Mouse (Mus musculus) midbrain, embryonic 10.5 days (tissue): ENCODE results near the gene Zic4. TPM values are rescaled to one million over a fixed set of nuclear protein-coding genes. Genes with fewer than 3 reads are reported as not detected.

ENCODE experiments used
- DNase-seq: peaks from one replicate; pipeline ENCODE4 v3.0.0-alpha.2; 2017; ENCODE audit warnings: low spot score
- H3K27ac ChIP-seq: fragments of 300-500 bp; sonication (generic); replicated peaks from 2 replicates; pipeline ENCODE4 v1.5.1; 2016; ENCODE audit warnings: mild to moderate bottlenecking
- H3K27me3 ChIP-seq: fragments of 300-500 bp; sonication (generic); 2 replicates; pipeline ENCODE4 v1.6.1; 2016; ENCODE audit warnings: low read depth, mild to moderate bottlenecking; ENCODE audit not compliant: poor library complexity, severe bottlenecking
- H3K36me3 ChIP-seq: fragments of 300-500 bp; sonication (generic); 2 replicates; pipeline ENCODE4 v1.6.1; 2016; ENCODE audit warnings: mild to moderate bottlenecking, moderate library complexity
- H3K4me1 ChIP-seq: fragments of 300-500 bp; sonication (generic); 2 replicates; pipeline ENCODE4 v1.6.1; 2016
- H3K4me3 ChIP-seq: fragments of 300-500 bp; sonication (generic); 2 replicates; pipeline ENCODE4 v1.5.1; 2016; ENCODE audit warnings: mild to moderate bottlenecking, moderate library complexity
- H3K9me3 ChIP-seq: fragments of 300-500 bp; sonication (generic); replicated peaks from 2 replicates; pipeline ENCODE4 v1.6.1; 2016; ENCODE audit warnings: mild to moderate bottlenecking
- WGBS: fragments of 180-500 bp; shearing (Covaris S2); methylation state at CpG from one replicate; pipeline ENCODE4 v1.1.7; 2016; 5-methylcytosine and 5-hydroxymethylcytosine counted together
- polyA plus RNA-seq: library from polyadenylated mRNA; unstranded; fragments of >200 nt; fragmentation: Nextera tagmentation; extraction: Ambion mirVana; gene quantifications from 2 replicates; pipeline ENCODE4 v1.2.1, GENCODE M21; 2016

Zic4 gene
- polyA plus RNA-seq, 1 experiment from 2014 or later = 25.1 TPM

DNA sequence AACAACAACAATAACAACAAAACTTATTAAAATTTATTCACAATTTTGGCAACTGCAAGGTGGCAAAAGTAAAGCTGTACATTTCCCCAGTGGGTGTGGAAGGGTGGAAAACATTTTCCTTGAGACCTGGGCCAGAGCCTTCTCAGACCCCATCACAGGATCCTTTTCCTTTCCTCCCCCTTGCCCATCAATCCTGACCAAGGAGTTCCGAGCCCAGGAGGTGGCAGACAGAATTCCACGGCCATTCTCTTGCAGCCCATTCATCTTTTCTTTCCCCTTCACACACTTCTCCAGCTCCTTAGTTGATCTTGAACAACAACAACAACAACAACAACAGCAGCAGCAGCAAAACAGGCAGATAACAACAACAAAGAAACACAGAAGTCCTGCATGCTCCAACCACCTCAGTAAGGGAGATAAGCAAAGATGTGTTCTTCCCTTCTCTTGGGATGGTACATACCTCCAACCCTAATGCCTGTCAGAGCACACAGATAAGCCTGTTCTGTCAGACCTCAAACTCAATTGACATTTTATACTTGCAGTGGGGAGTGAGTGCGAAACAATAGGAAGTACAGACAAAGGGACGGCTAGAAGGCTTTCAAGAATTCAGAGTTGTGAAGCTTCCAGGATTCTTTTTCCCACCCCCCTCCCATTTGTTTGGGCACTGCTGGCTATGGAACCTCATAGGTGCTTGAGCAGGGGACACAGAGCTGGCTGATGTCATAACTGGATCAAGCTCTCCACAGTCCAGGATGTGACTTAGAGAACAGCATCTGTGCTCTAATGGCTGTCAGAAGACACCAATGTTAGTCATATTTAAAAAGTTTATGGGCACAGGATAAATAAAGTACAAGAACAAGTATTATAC is 22.7 kb downstream of the Zic4 start:
- H3K36me3 ChIP-seq = no peaks in the 10 kb centered on the region
- peak overlapping the region; percentile 98 for H3K27ac ChIP-seq
- peaks cover 100% of the 10 kb centered on the region for H3K27me3 ChIP-seq
- WGBS = 5% methylated on average over 4 of the region's 4 CpGs
- peak overlapping the region; percentile 75 for H3K4me3 ChIP-seq
- H3K4me1 ChIP-seq = peaks cover 90% of the 10 kb centered on the region
- no peaks in the 10 kb centered on the region for H3K9me3 ChIP-seq
- peak; percentile 42 for DNase-seq

DNA sequence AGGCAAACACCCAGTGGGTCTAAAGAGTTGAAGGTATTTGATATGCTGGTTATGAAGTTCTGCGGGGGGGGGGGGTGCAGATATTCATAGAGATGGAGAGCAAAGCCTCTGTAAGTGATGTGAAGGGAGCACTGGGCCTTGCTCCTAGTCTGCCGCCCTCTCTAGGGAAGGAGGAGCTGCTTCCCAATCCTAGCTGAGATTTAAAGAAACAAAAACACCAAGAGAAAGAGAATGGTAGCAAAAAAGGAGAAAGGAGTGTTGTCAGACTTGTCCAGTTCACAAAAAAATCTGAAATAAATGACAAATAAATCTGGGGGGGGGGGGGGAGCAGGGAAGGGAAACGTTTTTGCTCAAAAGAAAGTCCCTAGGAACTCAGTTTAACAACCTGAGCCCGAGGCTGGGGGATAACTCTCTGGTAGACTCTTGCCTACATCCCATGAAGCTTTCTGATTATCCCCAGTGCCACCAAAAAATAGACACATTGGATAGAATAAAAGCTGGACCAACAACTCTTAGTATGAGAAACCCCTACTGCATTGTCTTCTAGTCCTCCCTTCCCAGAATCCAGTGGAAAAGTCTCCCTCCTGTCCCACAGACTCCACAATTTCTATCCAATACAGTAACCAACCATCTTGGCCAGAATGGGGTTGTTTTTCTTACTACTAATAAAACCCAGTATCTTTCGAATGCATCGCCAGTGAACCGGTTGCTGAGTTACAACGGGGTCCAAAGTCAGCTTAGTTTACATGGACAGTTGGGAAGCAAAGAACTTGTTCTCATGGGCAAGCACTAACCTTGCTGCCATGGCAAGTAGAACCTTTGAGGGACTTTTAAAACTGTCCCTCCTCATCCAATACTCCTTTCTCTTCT is 23.6 kb downstream of the Zic4 start:
- no peaks in the 10 kb centered on the region for H3K9me3 ChIP-seq
- no peaks in the 10 kb centered on the region for H3K36me3 ChIP-seq
- peak overlapping the region; percentile 98 for H3K27ac ChIP-seq
- peaks cover 88% of the 10 kb centered on the region for H3K4me1 ChIP-seq
- H3K27me3 ChIP-seq = peaks cover 100% of the 10 kb centered on the region
- peak; percentile 22 for DNase-seq
- WGBS = 3% methylated on average over 8 of the region's 8 CpGs
- peak overlapping the region; percentile 75; the same call in 1 of the 2 replicates for H3K4me3 ChIP-seq

DNA sequence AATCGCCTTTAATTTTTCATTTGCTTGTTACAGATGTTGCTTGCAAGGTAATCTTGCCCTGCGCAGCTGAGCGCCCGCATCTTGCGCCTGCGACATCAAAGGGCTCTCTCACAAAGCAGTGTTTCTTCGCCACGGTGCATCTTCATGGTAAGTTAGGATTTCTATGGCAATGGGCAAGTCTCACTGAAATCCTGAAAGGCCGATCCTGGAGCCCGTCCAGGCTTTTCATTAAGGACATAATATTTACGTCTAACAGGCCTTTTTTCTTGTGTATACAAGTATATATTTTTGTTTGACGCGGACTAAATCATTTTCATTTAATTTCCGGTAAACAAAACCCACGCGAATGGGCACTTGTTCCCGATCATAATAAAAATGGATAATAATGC is 24.3 kb downstream of the Zic4 start:
- no peaks in the 10 kb centered on the region for H3K9me3 ChIP-seq
- DNase-seq = peak; percentile 72
- peak overlapping the region; percentile 75 for H3K4me3 ChIP-seq
- no peaks in the 10 kb centered on the region for H3K36me3 ChIP-seq
- 2% methylated on average over 17 of the region's 17 CpGs for WGBS
- peaks cover 100% of the 10 kb centered on the region for H3K27me3 ChIP-seq
- H3K4me1 ChIP-seq = peaks cover 83% of the 10 kb centered on the region
- H3K27ac ChIP-seq = peak overlapping the region; percentile 98

DNA sequence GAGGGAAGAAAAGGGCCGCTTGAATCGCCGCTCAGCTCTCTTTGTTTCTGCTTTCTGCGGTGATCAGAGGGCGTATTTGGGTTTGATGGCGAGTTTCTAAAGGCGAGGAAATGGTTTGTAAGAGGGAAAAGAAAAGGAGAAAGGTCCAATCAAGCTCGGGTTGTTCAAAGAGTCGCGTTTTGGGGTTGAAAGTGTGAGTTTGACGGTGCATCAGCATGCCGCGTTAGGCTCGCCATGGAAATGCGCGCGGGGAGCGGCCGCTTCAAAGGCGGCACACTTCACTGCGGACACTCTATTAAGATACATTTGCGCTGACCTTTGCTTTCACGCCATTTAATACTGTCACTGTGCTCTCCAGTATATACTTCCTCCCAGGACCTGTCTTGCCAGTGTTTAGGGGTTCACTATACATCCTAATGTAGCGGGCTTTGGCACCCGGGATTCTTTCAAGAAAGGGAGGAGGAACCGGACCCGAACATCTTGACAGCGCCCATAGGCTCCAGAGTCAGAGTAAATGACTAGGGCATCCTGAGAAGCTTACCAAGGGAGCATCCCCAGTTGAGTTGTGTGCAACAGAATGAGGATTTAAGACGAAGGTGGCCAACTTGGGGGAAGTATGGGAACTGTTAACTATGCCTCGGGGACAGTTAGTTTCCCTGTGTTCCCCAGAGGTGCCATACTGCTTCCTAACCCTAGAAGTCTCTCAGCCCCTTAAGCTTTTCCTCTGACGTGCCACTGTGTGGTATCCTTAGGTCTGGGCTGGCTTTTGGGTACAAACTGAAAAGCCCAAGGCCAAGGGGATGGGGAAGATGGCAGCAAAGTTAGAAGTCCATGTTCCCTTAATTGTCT is 24.9 kb downstream of the Zic4 start:
- peaks cover 82% of the 10 kb centered on the region for H3K4me1 ChIP-seq
- peak; percentile 79 for DNase-seq
- H3K36me3 ChIP-seq = no peaks in the 10 kb centered on the region
- peak overlapping the region; percentile 98 for H3K27ac ChIP-seq
- peak overlapping the region; percentile 75 for H3K4me3 ChIP-seq
- H3K9me3 ChIP-seq = no peaks in the 10 kb centered on the region
- 0% methylated on average over 31 of the region's 31 CpGs for WGBS
- H3K27me3 ChIP-seq = peaks cover 100% of the 10 kb centered on the region

DNA sequence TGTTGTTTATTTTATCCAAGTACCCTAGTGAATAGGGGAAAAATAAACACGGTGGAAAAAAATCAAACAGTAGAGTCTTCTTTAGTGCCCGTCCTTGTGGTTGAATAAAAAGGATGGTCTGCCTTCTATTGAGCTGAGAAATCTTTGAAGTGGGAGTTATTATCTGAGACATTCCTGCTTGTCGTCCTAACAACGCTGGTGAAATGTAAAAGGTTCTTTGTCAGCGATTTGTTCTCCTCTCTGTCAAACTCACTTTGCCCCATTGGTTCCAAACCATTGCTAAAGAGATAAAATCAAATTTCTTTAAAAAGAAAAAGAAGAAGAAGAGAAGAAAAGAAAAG is 25.5 kb downstream of the Zic4 start:
- Histone ChIP-seq H3K4me3 (peak overlapping the region; percentile 75), H3K27me3 (peaks cover 100% of the 10 kb centered on the region), H3K4me1 (peaks cover 76% of the 10 kb centered on the region), H3K36me3 (no peaks in the 10 kb centered on the region), H3K27ac (peak overlapping the region; percentile 98), H3K9me3 (no peaks in the 10 kb centered on the region)
- no peak for DNase-seq
- under 1% methylated on average over 5 of the region's 5 CpGs for WGBS

DNA sequence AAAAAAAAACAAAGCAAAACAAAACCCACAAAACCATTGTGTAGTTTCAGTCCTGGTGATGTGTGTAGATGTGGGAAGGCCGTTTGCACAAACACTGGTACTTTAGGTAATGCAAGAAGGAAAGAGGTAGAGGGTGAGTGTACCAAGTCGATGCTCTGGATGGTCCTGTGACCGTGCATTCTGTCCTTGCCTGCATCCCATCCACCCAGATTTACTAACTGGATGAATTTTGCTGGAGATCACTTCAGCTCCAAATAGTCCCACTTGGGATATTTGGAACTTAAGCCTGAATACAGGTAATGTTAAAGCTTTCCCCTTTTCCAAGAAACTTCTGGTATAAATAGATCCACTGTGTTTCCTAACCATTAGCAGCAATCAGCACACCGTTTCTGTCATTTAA is 26.0 kb downstream of the Zic4 start:
- peak overlapping the region; percentile 20; the same call in 1 of the 2 replicates for H3K4me3 ChIP-seq
- no peak for DNase-seq
- no peaks in the 10 kb centered on the region for H3K36me3 ChIP-seq
- 4% methylated on average over 4 of the region's 4 CpGs for WGBS
- H3K9me3 ChIP-seq = no peaks in the 10 kb centered on the region
- peak overlapping the region; percentile 67 for H3K27ac ChIP-seq
- peaks cover 100% of the 10 kb centered on the region for H3K27me3 ChIP-seq
- H3K4me1 ChIP-seq = peaks cover 77% of the 10 kb centered on the region

DNA sequence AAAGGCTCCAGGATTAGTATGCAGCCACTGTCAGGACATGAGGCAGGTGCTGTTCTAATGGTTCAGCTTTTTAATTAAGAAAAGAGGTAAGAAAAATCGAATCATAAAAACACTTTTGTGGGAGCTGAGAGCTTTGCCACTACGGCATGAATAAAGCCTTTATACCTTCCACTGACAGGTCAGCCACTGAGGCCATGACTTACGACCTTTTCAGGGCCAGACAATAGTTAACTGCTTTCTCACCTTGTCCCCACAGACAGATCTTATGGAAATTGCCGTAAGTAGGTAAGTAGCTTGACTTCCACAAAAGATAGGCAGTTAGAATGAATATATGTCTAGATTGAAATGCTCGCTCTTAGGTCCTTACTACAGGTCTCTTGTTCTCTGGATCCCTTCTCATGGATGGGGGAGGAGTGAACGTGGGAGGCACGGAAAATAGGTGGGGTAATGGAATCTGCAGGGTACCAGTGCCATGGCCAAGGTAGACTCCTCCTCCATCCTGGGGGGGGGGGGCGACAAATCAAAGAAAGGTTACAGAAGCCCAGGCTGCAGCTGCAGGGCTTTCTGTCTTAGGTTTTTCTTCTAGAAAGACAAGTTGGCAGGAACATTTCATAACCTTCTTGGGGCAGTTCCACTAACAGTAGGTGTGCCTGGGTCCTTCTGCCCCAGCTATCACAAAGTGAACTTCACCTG is 31.3 kb downstream of the Zic4 start:
- H3K27ac ChIP-seq = no peak overlapping the region
- peak; percentile 30 for DNase-seq
- peaks cover 61% of the 10 kb centered on the region for H3K4me1 ChIP-seq

DNA sequence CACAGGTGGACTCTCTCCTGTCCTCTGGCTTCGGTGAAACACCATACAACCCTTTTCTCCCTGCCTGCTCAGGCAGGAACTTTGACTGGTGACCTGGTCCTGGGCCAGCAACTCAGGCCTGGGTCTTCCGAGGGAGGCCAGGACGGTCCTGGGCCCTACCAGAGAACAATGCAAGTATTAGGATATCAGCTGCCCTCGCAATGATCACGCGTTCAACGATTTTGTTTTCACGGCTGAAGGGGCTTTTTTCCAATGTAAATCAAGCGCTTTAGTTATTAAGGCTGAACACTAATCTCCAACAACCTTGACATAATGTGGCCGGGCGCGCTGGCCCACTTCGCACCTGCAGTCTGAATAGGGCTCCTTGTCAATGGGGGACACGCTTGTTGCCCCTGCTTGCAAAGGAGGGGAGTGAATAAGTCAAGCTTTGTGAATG is 32.0 kb downstream of the Zic4 start:
- DNase-seq = peak; percentile 72
- H3K27ac ChIP-seq = no peak overlapping the region; the same call in 1 of the 2 replicates
- H3K4me3 ChIP-seq = peak overlapping the region; percentile 20
- H3K27me3 ChIP-seq = peaks cover 100% of the 10 kb centered on the region
- no peaks in the 10 kb centered on the region for H3K36me3 ChIP-seq
- WGBS = 3% methylated on average over 14 of the region's 14 CpGs
- no peaks in the 10 kb centered on the region for H3K9me3 ChIP-seq
- H3K4me1 ChIP-seq = peaks cover 54% of the 10 kb centered on the region

More for the DNA sequence above, 31.3 kb downstream of the Zic4 start:
- WGBS = 5% methylated on average over 8 of the region's 8 CpGs
- no peaks in the 10 kb centered on the region for H3K9me3 ChIP-seq
- H3K4me3 ChIP-seq = no peak overlapping the region
- H3K36me3 ChIP-seq = no peaks in the 10 kb centered on the region
- peaks cover 100% of the 10 kb centered on the region for H3K27me3 ChIP-seq

DNA sequence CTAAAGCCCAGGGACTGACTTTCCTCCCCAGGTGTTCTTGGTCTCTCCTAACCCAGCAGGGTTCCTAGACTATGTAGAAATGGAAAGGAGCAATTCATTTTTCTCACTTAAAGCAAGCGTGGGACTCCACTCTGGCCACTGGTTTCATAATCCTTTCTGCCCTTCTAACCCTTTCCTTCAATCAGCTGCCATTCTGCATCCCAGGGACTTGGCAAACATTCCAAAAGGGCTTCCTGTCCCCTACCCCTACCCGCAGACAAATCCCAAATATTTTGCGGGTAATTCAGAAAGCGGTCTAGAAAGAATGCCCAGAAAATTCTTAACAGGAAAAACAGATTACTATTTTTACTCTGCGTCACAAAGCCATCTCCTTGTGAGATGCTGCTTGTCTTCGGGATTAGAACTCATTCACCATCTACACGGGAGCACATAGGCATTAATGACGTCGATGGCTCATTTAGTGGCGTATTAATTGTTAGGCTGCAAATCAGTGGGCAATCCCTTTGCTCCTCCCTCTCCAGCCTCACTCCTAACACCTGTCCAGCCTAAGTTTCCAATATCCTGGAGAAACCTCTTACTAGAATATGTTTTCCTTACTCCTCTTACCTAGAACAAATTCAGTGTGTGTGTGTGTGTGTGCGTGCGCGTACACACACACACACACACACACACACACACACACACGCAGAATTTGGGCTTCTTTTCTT is 33.0 kb downstream of the Zic4 start:
- Histone ChIP-seq H3K27ac (peak overlapping the region; percentile 18; the same call in 1 of the 2 replicates), H3K4me1 (peaks cover 44% of the 10 kb centered on the region), H3K4me3 (0 out of 2 replicates have a peak overlapping the region, but pooled peaks have one; percentile 20), H3K9me3 (no peaks in the 10 kb centered on the region), H3K36me3 (no peaks in the 10 kb centered on the region), H3K27me3 (peaks cover 100% of the 10 kb centered on the region)
- WGBS = 6% methylated on average over 14 of the region's 14 CpGs
- DNase-seq = no peak

DNA sequence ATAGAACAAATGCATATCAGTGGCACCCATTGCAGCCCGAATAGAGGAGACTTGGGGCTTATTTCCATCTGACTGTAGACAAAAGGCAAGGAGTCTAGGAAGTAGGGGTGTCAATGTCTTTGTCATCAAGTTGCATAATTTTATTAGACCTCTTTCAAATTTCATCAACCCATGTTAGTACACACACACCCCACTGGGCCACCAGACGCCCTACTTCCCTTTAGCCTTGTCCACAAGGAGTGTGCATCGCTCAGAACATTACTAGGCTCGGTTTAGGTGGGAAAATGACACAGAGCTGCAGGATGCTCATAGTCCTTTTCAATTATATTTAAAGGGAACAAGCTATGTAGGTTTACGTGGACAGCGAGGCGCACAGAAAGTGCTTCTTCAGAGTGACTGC is 37.8 kb downstream of the Zic4 start:
- no peaks in the 10 kb centered on the region for H3K9me3 ChIP-seq
- peaks cover 32% of the 10 kb centered on the region for H3K4me1 ChIP-seq
- no peak for DNase-seq
- H3K4me3 ChIP-seq = no peak overlapping the region
- H3K27me3 ChIP-seq = peaks cover 100% of the 10 kb centered on the region
- H3K27ac ChIP-seq = no peak overlapping the region
- no peaks in the 10 kb centered on the region for H3K36me3 ChIP-seq
- WGBS = 9% methylated on average over 7 of the region's 7 CpGs

DNA sequence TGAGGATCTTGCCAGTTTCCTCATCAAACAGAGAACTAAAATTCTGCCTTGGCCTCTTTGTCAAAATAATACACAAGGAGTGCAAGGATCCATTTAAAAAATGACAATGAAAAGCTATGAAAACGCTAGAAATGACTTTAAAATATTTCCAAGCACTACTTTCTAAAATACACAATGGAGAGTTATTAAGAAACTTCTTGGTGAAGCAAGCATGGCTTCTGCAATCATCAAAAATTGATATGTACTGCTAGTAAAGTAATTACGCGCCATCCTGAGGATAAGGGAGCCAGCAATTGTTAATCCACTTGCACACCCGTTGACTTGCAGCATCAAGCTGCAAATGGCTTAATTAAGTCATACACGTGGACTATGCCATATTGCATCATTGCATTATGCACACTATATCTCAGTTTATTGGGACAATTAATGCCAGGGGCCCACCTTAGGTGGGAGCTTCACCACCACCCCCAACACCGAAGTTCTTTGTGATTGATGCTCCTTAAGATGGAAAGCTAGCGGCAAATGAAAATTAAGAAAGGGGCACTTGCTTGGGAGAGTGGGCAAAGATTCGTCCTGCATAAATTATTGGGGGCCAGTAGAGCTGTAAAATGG is 38.4 kb downstream of the Zic4 start:
- no peaks in the 10 kb centered on the region for H3K9me3 ChIP-seq
- H3K4me3 ChIP-seq = no peak overlapping the region
- no peak for DNase-seq
- 7% methylated on average over 8 of the region's 8 CpGs for WGBS
- H3K4me1 ChIP-seq = peaks cover 32% of the 10 kb centered on the region
- H3K36me3 ChIP-seq = no peaks in the 10 kb centered on the region
- H3K27ac ChIP-seq = no peak overlapping the region
- peaks cover 100% of the 10 kb centered on the region for H3K27me3 ChIP-seq
